Mouse (Mus musculus): ENCODE measurements around the gene Pofut1.
"Not testable (repeated sequence)": the region's sequence is repeated elsewhere in the genome, so short reads cannot be mapped to it uniquely, and the experiment has no call there.

The Pofut1 gene

DNA sequence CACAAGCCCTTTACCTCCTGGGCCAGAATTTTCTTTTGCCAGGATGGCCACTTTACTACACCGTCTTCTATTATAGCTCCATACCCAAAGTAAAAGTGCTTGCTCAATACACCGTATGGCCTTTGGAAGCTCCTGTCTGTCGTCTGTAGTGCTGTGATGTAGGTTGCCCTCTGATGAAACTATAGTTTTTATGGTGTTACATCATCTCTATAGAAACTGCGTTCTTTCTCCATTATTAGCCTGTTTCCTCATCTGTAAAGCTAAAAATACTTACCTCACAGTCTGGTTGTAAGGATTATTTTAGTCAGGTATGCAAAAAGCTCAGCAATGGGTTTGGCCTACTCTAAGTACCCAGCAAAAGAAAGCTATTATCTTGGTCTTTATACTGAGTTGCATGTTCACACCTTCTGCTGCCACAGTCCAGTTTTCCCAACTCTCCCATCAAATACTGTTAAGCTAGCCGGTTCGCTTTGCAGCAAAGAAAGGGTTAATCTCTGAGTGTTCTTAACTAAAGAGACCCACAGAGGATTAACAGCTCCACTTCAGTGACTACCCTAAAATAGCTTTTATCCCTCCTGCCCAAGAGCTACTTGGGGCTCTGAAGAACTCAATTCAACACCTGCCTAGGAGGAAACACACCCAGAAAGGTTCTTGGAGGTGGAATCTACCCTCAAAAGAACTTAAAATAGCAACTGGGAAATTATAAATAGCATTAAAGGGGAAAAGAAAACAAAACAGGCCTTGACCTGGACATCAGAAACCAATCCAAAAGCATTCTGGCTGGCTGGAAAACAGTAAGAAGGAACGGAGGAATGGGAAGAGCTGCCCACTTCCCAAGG lies 2.1 kb upstream of the Pofut1 start:
- DNase-seq (ENCODE audit: low spot score in 2 of 2), result no peak

DNA sequence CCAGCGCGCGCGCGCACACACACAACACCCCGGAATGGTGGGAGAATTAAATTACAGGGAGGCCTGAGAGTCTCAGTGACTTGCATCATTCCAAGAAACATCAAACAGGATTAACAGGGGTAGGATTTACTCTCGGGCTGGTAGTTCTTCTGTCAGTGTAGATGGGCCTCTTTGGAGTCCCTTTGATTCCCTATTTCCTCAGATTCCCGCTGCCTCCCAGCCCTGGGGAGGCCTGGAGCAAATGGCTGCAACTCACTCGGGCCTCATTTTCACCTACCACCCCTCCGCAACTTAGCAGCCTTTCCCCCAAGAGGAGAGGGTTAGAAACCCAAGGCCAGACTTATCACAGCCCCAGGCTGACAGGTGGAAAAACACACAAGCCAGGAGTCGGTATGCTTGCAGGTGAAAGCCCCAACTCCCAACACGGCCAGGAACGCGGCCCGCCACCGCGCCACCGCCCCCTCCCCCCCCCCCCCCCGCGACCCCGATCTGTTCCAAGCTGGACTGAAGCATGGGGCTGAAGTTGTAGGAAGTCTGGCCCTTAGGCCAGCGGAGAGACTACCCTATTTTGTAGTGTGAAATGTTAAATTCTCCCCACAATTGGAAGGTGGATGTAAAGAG lies 1.4 kb upstream of the Pofut1 start:
- DNase-seq (ENCODE audit: low spot score in 2 of 2), result no peak

DNA sequence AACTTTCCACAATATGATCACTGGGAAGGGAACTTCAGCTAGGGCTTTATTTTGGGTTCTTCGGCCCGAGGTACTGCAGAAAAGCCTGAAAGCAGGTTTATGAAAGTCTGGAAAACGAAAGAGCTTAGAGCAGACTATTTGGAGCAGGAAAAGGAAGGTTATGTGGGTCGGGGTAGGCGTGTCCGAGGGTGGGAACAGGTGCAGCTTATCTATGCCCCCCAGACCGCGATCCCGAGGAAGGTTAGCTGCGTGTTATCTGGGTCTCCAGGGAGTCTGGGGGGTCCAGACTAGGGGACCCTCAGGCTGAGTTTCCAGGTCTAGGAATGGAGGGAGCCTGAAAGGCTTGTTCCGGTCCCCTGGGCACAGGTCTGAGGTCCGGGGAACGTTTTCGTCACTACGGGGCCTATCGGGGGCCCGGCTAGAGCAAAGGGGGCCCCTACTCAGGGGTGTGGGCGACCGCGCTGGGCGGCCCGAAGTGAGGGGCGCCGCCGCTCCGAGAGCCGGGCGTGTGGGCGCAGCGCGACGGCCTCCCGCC lies 565 bp upstream of the Pofut1 start:
- DNase-seq (ENCODE audit: low spot score in 2 of 2), result no peak

DNA sequence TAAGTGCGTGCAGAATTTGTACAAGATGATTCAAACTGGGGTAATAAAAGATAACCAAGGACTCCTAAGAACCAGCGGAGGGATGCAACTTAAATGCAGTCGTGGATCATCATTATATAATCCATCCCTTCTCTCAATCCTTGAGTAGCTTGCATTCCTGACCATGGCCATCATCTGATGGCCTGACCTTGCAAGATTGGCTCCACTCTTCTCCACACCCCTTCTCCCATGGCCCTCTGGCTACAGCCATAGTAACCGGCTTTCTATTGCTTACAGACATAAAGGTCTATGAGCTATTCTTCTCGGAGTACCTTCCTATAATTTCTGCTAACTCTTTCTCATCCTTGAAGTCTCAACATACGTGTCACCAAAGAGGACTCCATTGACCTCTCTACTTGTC lies 823 bp downstream of the Pofut1 start:
- DNase-seq (ENCODE audit: low spot score in 2 of 2), result no peak

DNA sequence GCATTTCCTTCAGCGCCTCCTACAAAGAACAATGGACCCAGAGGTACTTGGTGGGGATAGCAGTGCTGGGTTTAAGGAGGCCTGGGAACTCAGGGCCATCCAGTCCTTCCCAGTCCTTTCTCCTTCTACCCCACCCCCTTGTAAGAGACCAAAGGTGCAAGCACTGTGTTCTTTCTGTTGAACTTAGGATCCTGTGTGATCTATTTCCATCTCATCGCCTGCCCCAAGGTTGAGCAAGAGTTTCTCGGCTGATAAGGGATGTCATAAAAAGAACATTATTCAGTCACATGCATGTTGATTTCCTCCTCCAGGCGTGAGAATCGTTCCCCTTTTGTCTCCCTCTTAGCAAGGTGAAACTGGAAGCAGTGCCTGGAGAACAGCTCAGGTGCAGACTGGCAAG lies 8.4 kb downstream of the Pofut1 start:
- no peak for DNase-seq (ENCODE audit: low spot score in 2 of 2)

DNA sequence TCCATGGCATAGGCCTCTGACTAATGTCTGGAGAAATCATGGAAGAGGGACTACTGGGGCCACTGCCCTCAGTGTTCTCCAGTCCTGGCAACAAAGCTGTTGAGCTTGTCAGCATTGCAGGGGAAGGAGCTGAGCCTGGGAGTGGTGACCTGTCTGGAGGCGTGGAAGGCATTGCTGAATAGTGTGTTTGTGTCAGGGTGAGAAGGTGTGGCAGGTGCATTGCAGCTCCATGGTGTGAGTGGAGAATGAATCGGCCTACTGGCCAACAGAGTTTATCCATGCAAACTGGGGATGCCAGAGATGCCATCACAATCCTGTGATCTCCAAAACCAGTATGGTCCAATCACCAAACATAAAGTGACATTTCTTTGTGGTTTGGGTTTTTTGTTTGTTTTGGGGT lies 15.3 kb downstream of the Pofut1 start:
- no peak for DNase-seq (ENCODE audit: low spot score in 2 of 2)

DNA sequence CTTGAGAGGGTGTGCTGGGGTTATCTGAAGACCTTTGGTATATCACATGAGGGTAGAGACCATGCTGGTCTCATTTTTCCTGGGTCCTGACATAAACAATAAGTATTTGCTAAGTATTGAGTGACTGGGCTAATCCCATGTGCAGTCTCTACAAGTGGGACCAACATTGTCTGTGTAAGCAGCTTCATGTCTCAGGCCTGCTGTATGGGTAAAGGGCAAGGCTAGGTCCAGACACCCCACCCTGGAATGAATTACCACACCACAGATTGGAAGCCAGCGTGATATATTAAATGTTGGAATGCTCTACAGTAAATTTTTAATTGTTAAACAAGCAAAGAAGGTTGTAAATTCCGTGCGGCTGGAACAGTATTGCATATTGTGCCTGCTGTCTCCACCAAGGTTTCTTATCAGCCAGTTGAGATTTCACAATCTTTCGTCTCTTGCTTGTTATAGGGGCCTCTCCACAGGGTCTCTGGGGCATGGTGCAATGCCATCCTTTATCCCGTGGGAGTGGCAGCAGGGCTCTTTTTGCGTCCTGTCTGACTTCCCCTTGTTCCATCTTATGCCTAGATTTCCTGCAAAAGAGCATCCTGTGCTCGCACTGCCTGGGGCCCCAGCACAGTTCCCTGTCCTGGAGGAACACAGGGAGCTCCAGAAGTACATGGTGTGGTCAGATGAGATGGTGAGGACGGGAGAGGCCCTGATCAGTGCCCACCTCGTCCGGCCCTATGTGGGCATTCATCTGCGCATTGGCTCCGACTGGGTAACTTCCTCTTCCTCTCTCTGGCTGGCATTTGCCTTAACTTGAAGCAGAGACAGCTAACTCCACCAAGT lies 17.9 kb downstream of the Pofut1 start:
- DNase-seq (ENCODE audit: low spot score in 2 of 2), result no peak

DNA sequence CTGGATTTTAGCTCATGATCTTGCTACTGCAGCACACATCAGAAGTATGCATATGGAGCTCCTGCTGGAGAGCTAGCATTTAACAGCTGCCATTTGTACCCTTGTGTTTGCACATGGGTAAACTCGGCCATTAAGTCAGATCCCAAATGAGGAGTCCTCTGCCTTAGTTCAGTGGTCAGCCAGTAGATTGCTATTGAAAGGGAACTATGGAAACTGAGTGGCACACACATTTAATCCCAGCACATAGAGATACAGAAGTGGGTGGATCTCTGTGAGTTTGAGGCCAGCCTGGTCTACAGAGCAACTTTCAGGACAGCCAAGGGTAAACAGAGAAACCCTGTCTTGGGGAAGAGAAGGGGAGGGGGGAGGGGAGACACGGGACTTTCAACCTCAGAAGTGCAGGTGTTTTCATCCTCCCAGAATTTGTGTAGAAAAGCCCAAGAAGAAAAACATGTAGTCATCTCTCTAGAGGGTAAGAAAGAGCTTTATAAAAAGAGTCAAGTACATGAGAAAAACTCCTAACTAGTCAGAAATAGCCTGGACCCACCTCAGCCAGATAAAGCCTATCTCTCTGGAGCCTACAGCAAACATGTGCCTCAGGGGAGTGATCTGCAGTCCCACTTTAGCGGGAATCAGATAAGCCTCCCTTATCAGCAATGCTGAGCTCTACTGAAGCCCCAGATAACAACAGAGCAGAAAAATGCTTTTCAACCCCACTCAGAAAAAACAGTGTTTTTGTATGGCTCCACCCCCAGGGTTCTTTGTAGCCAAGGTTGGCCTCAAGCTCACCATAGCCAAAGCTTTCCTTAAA lies 18.7 kb downstream of the Pofut1 start:
- no peak for DNase-seq (ENCODE audit: low spot score in 2 of 2)

DNA sequence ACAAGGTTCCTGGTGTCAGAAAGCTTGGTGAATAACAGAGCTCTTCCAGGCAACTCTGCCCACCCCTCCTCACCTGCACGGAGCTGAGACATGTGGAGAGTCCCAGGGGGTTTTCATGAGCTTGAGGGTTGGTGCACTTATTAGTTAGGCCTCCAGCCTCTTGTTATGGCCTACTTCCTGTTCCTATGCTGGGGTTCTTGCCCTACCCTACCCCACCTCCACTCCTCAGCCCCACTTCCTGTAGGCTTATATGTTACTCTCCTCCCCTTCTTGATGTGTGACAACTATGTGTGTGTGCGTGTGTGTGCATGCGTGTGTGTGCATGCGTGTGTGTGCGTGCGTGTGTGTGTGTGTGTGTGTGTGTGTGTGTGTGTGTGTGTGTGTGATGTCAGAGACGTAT lies 21.7 kb downstream of the Pofut1 start:
- DNase-seq (ENCODE audit: low spot score in 2 of 2), result no peak

DNA sequence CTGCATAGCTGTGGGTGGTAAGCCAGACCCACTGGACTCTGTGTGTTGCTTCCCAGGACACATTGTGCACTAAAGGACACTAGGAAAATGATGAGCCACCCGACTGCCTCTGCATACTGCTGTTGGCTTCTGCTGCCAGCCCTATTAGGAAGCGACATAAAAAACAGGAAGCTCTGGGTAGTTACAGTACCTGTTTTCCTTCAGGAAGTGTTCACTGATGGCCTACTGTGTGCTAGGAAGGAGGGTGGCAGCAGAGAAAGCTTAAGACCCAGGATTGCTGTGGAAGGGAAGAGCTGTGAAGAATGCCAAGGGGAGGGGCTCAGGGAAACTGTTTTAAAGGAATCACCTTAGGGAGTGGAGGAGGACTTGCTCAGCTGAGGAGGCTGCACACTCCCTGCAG lies 26.0 kb downstream of the Pofut1 start:
- DNase-seq (ENCODE audit: low spot score in 2 of 2), result no peak

DNA sequence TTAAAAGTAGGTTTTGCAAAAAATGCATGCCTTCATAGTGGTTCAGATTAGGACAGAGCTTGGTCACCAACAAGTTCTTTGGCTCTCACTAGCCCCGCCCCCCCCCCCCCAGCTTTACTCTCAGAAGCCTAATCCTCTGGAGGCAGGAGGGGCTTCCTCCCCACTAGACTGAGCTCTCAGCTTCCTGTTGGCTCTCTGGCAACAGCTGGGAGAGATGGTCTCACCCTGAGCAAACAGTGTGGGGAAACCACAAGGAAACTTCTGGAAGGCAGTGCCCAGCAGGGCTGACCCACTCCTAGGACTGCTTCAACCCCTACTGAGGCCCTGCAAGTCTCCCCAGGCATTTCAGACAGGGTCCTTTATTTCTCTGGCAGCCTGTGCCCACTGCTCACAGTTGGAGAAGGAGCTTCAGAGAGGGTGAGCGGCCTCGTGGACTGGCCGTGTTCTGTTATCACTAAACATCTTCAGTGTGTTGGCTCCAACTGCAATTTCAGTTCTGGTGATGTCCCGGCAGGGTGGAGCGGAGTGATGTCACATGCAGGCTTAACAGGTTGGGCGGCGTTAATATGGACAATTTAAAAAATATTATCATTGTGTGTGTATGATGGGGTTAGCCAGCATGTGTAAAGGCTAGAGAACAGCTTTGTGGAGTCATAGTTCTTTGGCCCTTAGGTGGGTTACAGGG lies 29.0 kb downstream of the Pofut1 start:
- not testable (repeated sequence) for DNase-seq (ENCODE audit: low spot score in 2 of 2)

DNA sequence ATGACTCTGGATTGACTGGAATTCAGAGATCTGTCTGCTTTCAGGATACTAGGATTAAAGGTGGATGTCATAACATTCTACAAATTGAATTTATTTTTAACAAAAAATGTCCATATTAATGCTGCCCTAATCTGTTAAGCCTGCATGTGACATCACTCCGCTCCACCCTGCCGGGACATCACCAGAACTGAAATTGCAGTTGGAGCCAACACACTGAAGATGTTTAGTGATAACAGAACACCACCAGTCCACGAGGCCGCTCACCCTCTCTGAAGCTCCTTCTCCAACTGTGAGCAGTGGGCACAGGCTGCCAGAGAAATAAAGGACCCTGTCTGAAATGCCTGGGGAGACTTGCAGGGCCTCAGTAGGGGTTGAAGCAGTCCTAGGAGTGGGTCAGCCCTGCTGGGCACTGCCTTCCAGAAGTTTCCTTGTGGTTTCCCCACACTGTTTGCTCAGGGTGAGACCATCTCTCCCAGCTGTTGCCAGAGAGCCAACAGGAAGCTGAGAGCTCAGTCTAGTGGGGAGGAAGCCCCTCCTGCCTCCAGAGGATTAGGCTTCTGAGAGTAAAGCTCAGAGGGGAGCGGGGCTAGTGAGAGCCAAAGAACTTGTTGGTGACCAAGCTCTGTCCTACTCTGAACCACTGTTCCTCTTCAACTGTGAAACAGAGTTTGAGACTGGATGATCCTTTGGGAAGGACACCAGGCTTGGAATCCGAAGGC lies 33.0 kb downstream of the Pofut1 start:
- not testable (repeated sequence) for DNase-seq (ENCODE audit: low spot score in 2 of 2)

DNA sequence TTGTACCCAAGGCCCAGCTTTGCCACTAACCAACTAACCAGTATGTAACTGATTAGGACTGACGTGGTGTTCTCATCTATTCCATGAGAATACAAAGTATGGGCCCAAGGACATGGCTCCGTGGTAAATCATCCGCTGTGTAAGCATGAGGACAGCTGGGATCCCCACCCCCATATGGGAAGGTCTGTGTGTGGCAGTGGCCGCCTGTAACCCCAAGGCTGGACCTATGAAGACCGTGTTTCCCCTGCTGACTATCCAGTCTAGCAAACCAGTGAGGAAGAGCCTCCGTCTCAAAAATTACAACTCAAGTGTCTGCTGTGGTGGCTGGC lies 33.5 kb downstream of the Pofut1 start:
- no peak for DNase-seq (ENCODE audit: low spot score in 2 of 2)

DNA sequence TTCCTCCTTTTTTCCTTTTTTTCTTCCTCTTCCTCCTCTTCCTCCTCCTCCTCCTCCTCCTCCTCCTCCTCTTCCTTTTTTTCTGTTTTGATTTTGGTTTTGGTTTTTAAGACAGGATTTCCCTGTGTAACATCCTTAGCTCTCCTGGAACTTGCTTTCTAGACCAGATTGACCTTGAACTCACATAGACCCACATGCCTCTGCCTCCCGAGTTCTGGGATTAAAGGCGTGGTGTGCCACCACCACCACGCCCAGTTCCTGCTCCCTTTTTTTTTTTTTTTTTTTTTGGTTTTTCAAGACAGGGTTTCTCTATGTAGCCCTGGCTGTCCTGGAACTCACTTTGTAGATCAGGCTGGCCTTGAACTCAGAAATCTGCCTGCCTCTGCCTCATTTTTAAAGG lies 34.2 kb downstream of the Pofut1 start:
- DNase-seq (ENCODE audit: low spot score in 2 of 2), result not testable (repeated sequence)

DNA sequence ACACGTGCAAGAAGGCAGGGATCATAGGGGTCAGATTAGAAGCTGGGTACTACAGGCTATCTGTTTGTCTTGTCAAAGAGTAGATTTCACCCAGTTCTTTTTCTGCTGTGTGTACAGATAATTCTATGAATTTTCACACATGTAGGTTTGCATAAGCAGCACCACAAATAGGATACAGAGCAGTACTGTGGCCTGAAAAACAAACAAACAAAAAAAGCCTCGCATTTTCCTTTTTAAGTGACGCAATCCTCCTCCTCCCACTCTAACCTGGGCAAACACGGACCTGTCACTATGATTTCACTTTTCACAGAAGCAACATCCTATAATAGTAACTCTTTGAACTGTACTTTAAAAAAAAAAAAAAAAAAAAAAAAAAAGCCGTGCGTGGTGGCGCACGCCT lies 35.1 kb downstream of the Pofut1 start:
- no peak for DNase-seq (ENCODE audit: low spot score in 2 of 2)

DNA sequence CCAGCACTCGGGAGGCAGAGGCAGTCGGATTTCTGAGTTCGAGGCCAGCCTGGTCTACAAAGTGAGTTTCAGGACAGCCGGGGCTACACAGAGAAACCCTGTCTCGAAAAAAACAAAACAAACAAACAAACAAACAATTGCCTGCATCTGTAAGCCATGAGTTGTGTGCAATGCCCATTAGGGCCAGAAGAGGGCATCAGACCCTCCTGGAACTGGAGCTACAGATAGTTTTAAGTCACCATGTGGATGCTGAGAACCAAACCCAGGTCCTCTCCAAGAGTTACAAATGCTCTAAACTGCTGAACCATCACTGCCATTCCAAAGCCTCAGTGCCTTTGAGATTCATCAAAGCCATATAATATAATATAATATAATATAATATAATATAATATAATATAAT lies 35.5 kb downstream of the Pofut1 start:
- DNase-seq (ENCODE audit: low spot score in 2 of 2), result not testable (repeated sequence)

DNA sequence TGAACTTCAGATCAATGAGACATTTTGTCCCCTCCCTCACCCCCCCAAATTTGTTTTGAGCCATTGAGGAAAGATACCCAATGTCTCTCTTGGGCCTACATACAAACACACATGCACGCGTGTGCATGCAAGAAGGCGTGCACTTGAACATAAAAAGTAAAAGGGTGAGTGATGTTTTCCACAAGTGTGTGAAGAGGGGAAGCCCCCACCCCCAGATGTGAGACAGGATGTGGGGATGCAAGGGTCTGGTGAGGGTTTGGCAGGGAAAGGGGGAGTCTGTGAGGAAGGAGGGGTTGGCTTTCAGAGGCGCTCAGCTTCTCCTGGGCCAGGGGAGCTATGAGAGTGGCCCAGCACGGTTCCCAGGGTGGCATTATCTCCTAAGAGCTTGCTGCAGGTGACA lies 37.0 kb downstream of the Pofut1 start:
- DNase-seq (ENCODE audit: low spot score in 2 of 2), result no peak

DNA sequence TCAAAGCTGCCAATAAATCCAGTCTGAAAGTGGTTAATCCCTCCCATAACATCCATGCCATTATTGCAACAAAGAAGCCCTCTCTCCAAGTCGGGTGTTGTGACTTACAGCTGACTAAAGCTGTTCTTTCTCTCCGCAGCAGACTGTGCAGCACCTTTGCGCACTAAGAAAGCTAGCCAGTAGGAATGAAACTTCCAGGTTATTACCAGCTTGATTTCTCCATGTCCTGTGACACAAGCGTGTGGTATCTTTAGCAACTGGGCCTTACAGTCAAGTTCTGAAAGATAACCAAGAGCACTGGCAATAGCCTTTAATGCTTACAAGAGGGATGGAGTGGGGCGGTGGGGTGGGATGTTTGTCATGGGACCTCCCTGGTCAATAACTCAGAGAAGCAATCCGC lies 42.6 kb downstream of the Pofut1 start:
- DNase-seq (ENCODE audit: low spot score in 2 of 2), result no peak

DNA sequence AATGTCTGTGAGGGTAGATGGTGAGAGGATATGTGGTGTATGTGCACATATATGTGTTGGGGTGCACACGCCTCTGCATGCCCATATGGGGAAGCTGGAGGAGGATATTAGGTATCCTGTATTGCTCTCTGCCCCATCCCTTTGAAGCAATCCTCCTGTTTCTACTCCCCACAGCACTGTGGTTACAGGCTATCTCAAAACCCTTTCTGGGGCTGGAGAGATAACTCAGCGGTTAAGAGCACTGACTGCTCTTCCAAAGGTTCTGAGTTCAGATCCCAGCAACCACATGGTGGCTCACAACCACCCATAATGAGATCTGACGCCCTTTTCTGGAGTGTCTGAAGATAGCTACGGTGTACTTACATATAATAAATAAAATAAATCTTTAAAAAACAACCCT lies 45.2 kb downstream of the Pofut1 start:
- DNase-seq (ENCODE audit: low spot score in 2 of 2), result no peak

DNA sequence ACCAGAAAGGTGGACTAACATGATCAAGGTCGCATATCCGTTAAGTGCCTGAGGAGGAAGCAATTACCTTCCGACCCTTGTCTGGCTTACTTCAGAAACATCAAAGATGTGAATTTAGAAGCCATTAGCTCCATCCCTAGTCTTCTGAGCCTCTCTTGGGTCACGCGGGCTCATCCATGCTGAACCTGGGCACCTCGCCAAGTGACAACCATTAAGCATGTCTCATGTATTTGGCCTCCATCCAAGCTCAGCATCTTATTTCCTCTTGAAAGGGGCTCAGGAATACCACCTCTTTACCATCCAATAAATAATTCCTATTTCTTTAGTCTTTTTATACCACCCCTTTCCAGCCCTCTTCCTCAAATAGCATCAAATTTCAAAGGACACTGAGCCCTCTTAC lies 46.5 kb downstream of the Pofut1 start:
- no peak for DNase-seq (ENCODE audit: low spot score in 2 of 2)

Measured in right cerebral cortex, postnatal 36 days (tissue).